Mouse (Mus musculus): ENCODE data around the gene Edil3. TPM values are rescaled to one million over a fixed set of nuclear protein-coding genes. Genes with fewer than 3 reads are reported as not detected.
"Not testable (repeated sequence)": the region's sequence is repeated elsewhere in the genome, so short reads cannot be mapped to it uniquely, and the experiment has no call there.

The Edil3 gene
- total RNA-seq, 2 experiments from 2014 or later = 1.9 to 2.9 TPM

GRCm38 (mm10) chr13:88972355-88972754 lies 151.1 kb downstream of the Edil3 start:
- DNase-seq = no peak

- no peak for DNase-seq
These were observed 186.6 kb downstream of the Edil3 start for GRCm38 (mm10) chr13:89007696-89008427.

GRCm38 (mm10) chr13:89012500-89012899 lies 191.2 kb downstream of the Edil3 start:
- no peak for DNase-seq

GRCm38 (mm10) chr13:89029817-89030539 lies 208.7 kb downstream of the Edil3 start:
- DNase-seq = no peak

- no peak for DNase-seq
These were observed 214.4 kb downstream of the Edil3 start for GRCm38 (mm10) chr13:89035711-89036110.

- DNase-seq = no peak
These were observed 220.2 kb downstream of the Edil3 start for GRCm38 (mm10) chr13:89041495-89041894.

GRCm38 (mm10) chr13:89070132-89070531 lies 248.9 kb downstream of the Edil3 start:
- DNase-seq = not testable (repeated sequence)

- no peak for DNase-seq
These were observed 254.9 kb downstream of the Edil3 start for GRCm38 (mm10) chr13:89076212-89076611.

GRCm38 (mm10) chr13:89105889-89106288 lies 284.6 kb downstream of the Edil3 start:
- DNase-seq = no peak

GRCm38 (mm10) chr13:89117551-89117950 lies 296.3 kb downstream of the Edil3 start:
- no peak for DNase-seq

GRCm38 (mm10) chr13:89119809-89120208 lies 298.5 kb downstream of the Edil3 start:
- no peak for DNase-seq

- DNase-seq = no peak
These were observed 301.4 kb downstream of the Edil3 start for GRCm38 (mm10) chr13:89122511-89123253.

- DNase-seq = no peak
These were observed 302.1 kb downstream of the Edil3 start for GRCm38 (mm10) chr13:89123396-89123795.

- DNase-seq = no peak
These were observed 324.8 kb downstream of the Edil3 start for GRCm38 (mm10) chr13:89146056-89146547.

GRCm38 (mm10) chr13:89151878-89152277 lies 330.6 kb downstream of the Edil3 start:
- no peak for DNase-seq

GRCm38 (mm10) chr13:89167960-89168359 lies 346.7 kb downstream of the Edil3 start:
- DNase-seq = no peak

- no peak for DNase-seq
These were observed 348.8 kb downstream of the Edil3 start for GRCm38 (mm10) chr13:89170040-89170439.

GRCm38 (mm10) chr13:89175154-89175553 lies 353.9 kb downstream of the Edil3 start:
- DNase-seq = no peak

GRCm38 (mm10) chr13:89189051-89189450 lies 367.8 kb downstream of the Edil3 start:
- no peak for DNase-seq

GRCm38 (mm10) chr13:89197019-89197418 lies 375.7 kb downstream of the Edil3 start:
- DNase-seq = no peak

GRCm38 (mm10) chr13:89199275-89199674 lies 378.0 kb downstream of the Edil3 start:
- no peak for DNase-seq

GRCm38 (mm10) chr13:89238104-89238503 lies 416.8 kb downstream of the Edil3 start:
- DNase-seq = no peak

Measured in adrenal gland, postnatal 10 days (tissue).